Mouse (Mus musculus) ovary, adult 10 weeks (tissue): ENCODE measurements around the gene Gm49405. TPM values are rescaled to one million over a fixed set of nuclear protein-coding genes. Genes with fewer than 3 reads are reported as not detected.

Source experiments
- polyA plus RNA-seq: library from polyadenylated mRNA; stranded (reverse); fragments of 350-450 nt; fragmentation: Illumina TruSeq; extraction: RNeasy Lipid Tissue Mini Kit (QIAGEN cat#74804); gene quantifications from one replicate; pipeline ENCODE4 v1.2.3, GENCODE M21; 2014

Gm49405 gene
- polyA plus RNA-seq, result not detected

DNA sequence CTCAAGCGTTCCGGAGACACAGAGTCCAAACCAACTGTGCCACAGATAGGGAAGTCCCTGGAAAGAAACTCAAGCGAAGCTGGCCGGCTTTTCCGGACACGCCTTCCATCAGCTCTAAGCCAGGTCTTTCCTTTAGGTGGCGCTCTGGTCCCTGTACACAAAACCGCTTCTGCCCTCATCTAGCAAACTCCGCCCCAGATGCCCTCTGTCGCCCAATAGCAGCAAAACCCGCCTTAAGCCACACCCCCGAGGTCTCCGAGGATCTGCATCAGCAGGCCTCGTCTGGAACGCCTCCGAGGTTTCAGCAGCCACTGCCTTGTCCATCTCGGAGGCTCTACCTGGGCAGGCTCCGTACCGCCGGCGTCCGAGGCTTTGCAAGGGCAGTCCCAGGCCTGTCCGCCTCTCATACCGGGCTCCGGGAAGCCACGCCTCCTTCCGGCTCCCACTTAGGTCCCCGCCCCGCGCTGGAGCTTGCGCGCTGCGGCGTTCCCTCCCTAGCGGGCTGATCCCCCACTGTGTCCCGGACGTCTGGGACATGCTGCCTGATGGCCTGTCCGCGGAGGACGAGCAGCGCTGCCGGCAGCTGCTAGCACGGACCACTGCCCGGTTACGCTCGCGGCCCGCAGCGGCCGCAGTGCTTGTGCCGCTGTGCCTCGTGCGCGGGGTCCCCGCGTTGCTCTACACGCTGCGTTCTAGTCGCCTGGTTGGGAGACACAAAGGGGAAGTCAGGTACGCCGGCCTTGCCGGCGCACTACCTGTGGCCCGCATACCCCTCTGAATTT, at the start of gene Gm49405, which contains the start of gene Nudt8:
Gene Gm49405 (plus strand): TSS at position 508 of the 782 bp plus-strand sequence.
Gene Nudt8 (plus strand): TSS at position 462 of the 782 bp plus-strand sequence.

DNA sequence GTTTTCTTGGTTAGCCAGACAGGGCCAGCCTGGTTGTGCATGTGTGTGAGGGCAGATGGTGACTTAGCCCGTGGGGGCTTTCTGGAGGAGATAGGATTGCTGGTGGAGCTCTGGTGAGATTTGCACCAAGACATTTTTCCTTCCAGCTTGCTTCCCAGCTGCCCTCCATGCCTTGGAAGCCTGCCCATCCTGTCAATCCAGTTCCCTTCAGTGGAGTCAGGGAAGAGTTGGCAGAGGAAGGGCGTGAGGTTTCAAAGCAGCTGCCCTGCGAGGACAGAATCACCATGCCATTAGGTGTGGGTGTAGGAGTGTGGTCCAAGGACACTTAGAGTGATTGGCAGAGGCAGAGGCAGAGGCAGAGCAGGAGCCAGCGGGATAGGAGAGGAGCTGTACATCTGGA, 42.0 kb upstream of the Gm49405 start, which contains the start of gene Aldh3b3:
Gene Aldh3b3 (plus strand): TSS at position 176 of the 400 bp plus-strand sequence.

DNA sequence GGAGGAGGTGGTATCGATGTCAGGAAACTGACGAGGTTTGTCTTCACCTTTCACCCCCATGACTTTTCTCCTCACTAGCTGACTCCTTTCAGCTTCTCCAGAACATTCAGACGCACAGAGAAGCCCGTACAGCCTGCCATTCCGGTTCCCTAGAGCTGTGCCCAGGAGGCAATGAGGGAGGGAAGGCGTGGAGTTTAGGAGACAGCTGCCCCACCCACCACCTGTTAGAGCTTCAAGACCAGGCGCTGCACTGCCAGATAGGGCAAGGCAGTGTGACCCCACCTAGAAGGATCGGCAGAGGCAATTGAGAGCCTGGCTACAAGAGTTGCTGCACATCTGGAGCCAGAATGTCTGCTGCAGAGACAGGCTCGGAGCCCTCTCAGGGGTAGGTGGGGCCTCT, 28.2 kb upstream of the Gm49405 start, which contains the start of gene Aldh3b2:
Gene Aldh3b2 (plus strand): TSS at position 100 of the 400 bp plus-strand sequence.

DNA sequence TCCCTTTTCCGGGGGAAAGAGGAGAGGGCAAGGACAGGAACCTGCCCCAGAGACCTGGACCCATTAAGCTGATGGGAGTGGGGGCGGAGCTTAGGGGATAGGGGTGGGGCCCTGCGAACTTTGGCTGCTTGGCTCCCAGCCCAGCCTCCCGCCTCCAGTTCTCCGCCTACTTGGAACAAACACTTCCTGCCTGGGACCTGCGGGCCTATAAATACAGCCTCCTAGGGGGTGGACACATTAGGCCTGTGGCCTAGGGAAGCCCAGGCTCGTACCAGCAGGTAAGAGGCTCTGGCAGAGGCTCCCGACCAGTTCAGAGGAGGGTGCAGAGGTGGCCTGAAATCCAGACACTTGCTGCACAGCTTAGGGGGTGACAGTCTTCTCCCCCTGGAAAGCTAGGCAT, 14.1 kb upstream of the Gm49405 start, which contains the start of gene Acy3:
Gene Acy3 (plus strand): TSS at position 237 of the 400 bp plus-strand sequence.

DNA sequence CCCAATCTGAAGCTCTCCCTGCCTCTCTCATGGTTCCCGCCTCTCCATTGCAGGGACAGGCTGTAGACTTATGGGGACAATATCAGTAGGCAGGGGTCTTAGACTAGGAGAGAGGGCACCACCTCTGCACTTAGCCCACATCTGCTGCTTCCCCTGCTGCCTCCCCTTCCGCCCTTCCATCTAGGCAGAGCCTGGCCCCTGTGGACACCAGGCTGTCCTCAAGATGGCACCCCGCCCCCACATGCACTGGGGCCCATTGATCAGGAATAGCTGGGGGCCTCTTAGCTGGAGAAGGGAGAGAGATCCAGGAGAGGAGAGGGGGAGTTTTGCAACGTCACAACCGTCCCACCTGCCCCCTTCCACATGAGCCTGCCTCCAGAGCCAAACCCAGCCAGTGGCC, 8.0 kb upstream of the Gm49405 start, which contains the start of gene Tbx10:
Gene Tbx10 (plus strand): TSS at position 337 of the 400 bp plus-strand sequence.

DNA sequence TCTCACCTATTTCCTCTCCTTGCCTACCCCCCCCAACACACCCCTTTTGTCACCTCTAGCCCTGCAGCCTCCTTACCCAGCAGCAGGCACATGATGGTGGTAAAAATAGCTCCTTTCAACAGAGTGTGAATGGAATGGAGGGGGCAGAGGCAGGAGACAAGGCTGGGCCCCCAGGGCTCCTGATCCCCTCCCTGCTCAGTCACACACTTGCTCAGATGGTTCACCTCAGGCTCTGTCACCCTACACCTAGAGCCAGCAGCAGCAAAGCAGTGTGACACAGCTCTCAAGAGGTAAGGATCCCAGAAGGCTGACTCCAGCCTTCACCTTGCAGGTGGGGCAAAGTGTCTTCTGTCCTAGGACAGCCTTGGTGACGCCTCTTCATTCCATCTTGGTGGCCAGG, 2.7 kb downstream of the Gm49405 start, which contains the start of gene Doc2g:
Gene Doc2g (plus strand): TSS at position 202 of the 400 bp plus-strand sequence.

DNA sequence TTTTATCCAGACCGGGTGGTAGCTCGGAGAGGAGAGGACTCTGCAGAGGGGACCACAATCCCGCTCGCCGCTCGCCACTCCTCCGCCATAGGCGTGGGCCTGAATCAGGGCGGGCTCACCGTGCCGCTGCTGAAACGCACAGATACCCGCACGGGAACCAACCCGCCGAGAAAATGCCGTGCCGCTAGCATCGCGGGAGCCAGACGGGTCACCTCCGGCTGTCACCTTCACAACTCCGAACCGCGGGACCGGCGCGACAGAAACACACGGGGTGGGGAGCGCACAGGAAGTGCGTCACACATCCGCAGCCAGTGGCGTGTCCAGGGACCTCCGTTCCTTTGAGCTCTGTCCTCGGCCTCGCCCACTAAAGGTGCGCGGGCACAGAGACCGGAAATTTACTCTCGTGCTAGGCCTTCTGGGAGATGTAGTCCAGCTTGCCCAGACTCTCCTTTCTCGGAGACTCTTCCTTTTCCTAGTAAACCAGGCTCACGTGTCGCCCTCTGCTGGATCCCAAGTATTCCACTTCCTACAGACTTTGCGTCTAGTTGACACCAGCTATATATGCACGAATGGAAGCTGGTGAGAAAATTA, 12.1 kb downstream of the Gm49405 start, which contains the start of gene Ndufv1:
Gene Ndufv1 (minus strand): TSS at position 375 of the 591 bp plus-strand sequence.

DNA sequence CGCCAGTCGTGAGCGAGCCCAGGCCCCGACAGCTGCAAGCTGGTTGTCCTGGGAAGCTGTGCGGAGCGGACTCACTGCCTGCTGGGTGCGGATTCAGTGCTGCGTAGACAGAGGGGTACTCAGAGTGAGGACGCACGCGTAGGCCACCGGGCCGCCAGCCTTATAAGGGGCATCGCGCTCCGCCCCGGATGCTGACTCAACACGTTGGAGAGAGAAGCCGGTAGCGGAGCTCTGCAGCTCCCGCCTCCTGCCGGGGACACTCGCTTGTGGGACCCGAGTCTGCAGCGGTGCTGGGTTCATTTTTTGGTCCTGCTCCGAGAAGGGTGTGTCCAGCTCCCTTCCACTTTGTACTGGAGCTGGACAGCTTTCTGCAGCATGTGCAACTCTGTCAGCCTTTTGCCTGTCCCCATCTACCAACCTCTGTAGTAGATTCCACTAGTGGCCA, 37.4 kb downstream of the Gm49405 start, which contains the start of gene Gstp1:
Gene Gstp1 (minus strand): TSS at position 198 of the 445 bp plus-strand sequence.

DNA sequence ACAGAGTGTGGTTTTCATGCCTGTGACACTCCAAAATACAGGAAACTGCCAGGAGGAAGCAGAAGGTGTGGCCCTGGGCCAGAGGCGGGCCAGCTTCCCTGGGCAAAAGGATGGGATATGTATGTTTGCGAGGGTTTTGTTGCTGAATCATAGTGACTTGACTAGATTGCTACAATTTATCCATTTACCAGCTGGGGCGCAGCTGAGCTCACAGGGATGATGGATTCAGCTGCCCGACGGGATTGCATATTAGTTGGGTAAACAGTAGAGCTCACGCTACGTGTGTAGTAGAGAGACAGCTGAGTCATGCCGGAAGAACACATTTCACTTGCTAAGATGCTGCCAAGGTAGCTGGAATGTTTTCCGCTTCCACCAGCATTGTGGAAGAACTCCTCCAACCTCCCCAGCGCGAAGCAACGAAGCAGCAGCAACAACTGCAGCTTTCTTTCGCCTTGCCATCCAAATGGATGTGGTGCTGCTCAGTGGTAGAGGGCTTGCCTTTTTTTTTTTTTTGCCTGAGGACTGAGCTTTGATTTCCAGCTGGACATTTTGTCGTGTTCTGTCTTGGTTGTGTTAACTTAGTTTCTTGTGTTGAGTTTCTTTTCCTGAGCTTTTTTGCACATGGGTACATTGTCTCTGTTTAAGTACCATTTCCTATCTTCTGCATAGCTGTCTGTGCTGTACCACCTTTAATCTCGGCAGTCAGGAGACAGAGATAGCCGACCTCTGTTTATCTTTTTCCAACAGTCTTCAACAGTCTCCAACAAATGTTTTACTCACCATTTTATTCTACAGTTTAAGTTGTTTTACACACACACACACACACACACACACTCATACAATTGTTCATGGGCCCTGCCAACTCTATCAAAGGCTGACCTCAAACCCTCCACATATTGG, 45.8 kb downstream of the Gm49405 start, which contains the start of gene Gstp2:
Gene Gstp2 (minus strand): TSS at position 58 of the 900 bp plus-strand sequence.

Other genes starting within 250 kb of the Gm49405 start
- gene Kmt5b, start 233.2 kb upstream of the Gm49405 start, polyA plus RNA-seq, result 263 TPM
- 102 TPM for gene Chka, start 148.9 kb upstream of the Gm49405 start, polyA plus RNA-seq
- gene Tcirg1, start 93.5 kb upstream of the Gm49405 start, polyA plus RNA-seq, result 2.5 TPM
- gene Ndufs8, start 87.9 kb upstream of the Gm49405 start, polyA plus RNA-seq, result 1.3 TPM
- gene Aldh3b1, start 70.8 kb upstream of the Gm49405 start, polyA plus RNA-seq, result 1.7 TPM
- 0.51 TPM for gene Unc93b1, start 65.4 kb upstream of the Gm49405 start, polyA plus RNA-seq
- gene Aldh3b3, start 42.0 kb upstream of the Gm49405 start, polyA plus RNA-seq, result not detected
- not detected for gene Aldh3b2, start 28.3 kb upstream of the Gm49405 start, polyA plus RNA-seq
- gene Acy3, start 14.1 kb upstream of the Gm49405 start, polyA plus RNA-seq, result 1.3 TPM
- gene Tbx10, start 7.9 kb upstream of the Gm49405 start, polyA plus RNA-seq, result not detected
- not detected for gene Nudt8, start within 50 bp of the Gm49405 start, polyA plus RNA-seq
- gene Doc2g, start 2.7 kb downstream of the Gm49405 start, polyA plus RNA-seq, result not detected
- gene Ndufv1, start 12.2 kb downstream of the Gm49405 start, polyA plus RNA-seq, result 2.2 TPM
- gene Gstp1, start 37.4 kb downstream of the Gm49405 start, polyA plus RNA-seq, result 13.3 TPM
- 5.3 TPM for gene Gstp2, start 45.4 kb downstream of the Gm49405 start, polyA plus RNA-seq
- not detected for gene Gstp3, start 58.9 kb downstream of the Gm49405 start, polyA plus RNA-seq
- gene Cabp2, start 81.0 kb downstream of the Gm49405 start, polyA plus RNA-seq, result not detected
- not detected for gene Cdk2ap2, start 96.6 kb downstream of the Gm49405 start, polyA plus RNA-seq
- gene Pitpnm1, start 99.4 kb downstream of the Gm49405 start, polyA plus RNA-seq, result 0.37 TPM
- 1.00 TPM for gene Aip, start 125.2 kb downstream of the Gm49405 start, polyA plus RNA-seq
- not detected for gene Gpr152, start 139.2 kb downstream of the Gm49405 start, polyA plus RNA-seq
- gene Cabp4, start 143.4 kb downstream of the Gm49405 start, polyA plus RNA-seq, result not detected
- 12.7 TPM for gene Coro1b, start 148.0 kb downstream of the Gm49405 start, polyA plus RNA-seq
- gene Ptprcap, start 153.0 kb downstream of the Gm49405 start, polyA plus RNA-seq, result 1.6 TPM
- gene Rps6kb2, start 162.7 kb downstream of the Gm49405 start, polyA plus RNA-seq, result 1.2 TPM
- gene Carns1, start 174.9 kb downstream of the Gm49405 start, polyA plus RNA-seq, result 1.00 TPM
- not detected for gene Tbc1d10c, start 190.7 kb downstream of the Gm49405 start, polyA plus RNA-seq
- 102 TPM for gene Ppp1ca, start 191.4 kb downstream of the Gm49405 start, polyA plus RNA-seq
- gene Rad9a, start 201.0 kb downstream of the Gm49405 start, polyA plus RNA-seq, result 3.0 TPM
- gene Clcf1, start 213.6 kb downstream of the Gm49405 start, polyA plus RNA-seq, result 0.26 TPM
- gene AC109138.7, start 213.7 kb downstream of the Gm49405 start, polyA plus RNA-seq, result not detected
- gene Pold4, start 231.3 kb downstream of the Gm49405 start, polyA plus RNA-seq, result not detected